Comparison of ENCODE assay signal across 10 mouse cellular contexts in the genomic region with DNA sequence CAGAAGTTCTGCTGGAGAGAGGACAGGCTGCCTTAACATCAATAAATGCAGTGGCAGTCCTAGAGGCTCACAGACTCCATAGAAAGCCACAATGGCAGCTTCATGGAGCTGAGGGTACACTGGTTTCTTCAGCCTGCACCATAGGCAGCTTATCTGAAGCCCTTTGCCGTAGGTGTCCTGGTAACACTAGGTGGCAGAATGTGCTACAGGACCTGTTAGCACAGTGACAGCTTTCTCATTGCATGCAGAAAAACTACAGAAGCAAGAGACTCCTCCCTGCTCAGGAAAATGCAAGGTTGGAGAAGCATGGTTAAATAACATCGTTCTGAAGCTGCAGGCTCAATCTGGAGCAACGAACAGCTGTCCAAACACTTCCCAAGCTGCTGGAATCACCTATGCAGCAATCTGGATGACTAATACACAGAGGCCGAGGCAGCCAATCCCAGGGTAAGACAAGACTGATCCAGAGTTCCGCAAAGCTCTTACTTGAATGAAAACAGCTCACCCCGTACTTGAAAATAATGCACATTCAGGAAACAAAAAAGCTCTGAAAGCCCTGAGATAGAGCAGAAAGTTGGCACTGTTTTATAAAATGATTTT.
A peak's percentile ranks its signal among the peaks of the same experiment; 100 is the strongest.
DNase-seq lines count a peak whose midpoint lies in the region.
"Had no signal": no experiment of that assay in that cellular context is flagged by ENCODE, and none has a peak within 500 bp of the region (broad histone marks: within the 10 kb centered on the region; RNA-seq: fewer than 3 reads in every experiment).

No protein-coding gene starts in this region.

- peak; percentile 5 to 36 for DNase-seq in frontal cortex, postnatal 36 days (ENCODE audit: low spot score in 2 of 2)
- no peak for DNase-seq in frontal cortex, postnatal 10 days (ENCODE audit: low spot score in 2 of 2)
- peak; percentile 5 to 10 for DNase-seq in left cerebral cortex, adult 18-20 months (ENCODE audit: low spot score in 2 of 2)
- no peak for DNase-seq in left cerebral cortex, adult 11 months (ENCODE audit: low spot score)
- peak; percentile 10 for DNase-seq in R1 (ENCODE audit: low read depth, low spot score)
- peak; percentile 31 to 32 for DNase-seq in right cerebral cortex, postnatal 10 days (ENCODE audit: low spot score in 2 of 2)
- DNase-seq in urinary bladder, postnatal 25 days (ENCODE audit: low spot score), result no peak
- no peak for DNase-seq in cerebellum, adult 8-10 months
- DNase-seq: adrenal gland, postnatal 14 days; liver, postnatal 0 days had no signal

Comparison
In these comparisons a context has a peak if more than half of its experiments do, and no peak if none do; other contexts are left out.
1. DNase-seq: peak in frontal cortex, postnatal 36 days (2 of 2), left cerebral cortex, adult 18-20 months (2 of 2), R1 (single experiment) and right cerebral cortex, postnatal 10 days (2 of 2); none in frontal cortex, postnatal 10 days (0 of 2), left cerebral cortex, adult 11 months (single experiment), urinary bladder, postnatal 25 days (single experiment) and cerebellum, adult 8-10 months (single experiment).